Mouse (Mus musculus): ENCODE results near the gene Kcnma1.

Kcnma1 gene

GRCm38 (mm10) chr14:23959061-23959460 lies 55.2 kb downstream of the Kcnma1 start:
- DNase-seq, result no peak

DNA sequence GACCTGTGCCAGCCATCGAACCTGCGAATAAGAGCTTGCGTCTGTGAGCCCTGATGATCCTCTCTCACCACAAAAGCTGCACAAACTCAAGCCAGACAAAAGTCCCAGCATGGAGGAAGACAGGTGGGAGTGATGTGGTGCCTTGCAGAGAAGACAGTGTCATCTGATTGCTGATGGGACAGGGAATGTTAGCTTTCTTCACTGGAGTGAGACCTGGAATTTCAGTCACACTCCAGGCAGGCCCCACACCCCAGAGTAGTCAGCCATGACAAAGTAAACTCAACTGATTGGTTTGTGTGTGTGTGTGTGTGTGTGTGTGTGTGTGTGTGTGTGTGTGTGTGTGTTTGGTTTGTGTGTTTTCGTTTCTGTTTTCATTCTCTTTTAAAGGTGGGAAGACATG lies 57.0 kb downstream of the Kcnma1 start:
- no peak for DNase-seq

GRCm38 (mm10) chr14:23943876-23944275 lies 70.4 kb downstream of the Kcnma1 start:
- DNase-seq, result no peak

DNA sequence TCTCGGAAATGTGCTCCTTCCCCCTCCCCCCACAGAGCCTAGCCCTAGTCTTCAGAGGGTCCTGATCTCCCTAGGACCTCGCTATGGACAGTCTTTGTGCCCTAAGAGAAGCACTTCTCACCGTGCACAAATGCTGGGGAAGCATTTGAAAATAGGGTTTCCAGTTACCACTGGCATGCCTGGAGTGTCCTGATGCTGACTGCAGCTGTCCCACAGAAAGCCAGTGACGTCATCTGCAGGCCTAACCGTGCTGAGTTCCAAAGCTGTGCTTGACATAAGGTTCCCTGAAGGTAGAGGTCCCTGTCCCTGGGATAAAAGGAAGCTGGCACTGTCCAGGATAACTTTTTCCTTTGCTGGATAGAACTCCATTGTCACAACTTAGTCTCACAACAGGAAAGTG lies 71.1 kb downstream of the Kcnma1 start:
- no peak for DNase-seq

- no peak for DNase-seq
Measured at GRCm38 (mm10) chr14:23942103-23942502, 72.2 kb downstream of the Kcnma1 start.

DNA sequence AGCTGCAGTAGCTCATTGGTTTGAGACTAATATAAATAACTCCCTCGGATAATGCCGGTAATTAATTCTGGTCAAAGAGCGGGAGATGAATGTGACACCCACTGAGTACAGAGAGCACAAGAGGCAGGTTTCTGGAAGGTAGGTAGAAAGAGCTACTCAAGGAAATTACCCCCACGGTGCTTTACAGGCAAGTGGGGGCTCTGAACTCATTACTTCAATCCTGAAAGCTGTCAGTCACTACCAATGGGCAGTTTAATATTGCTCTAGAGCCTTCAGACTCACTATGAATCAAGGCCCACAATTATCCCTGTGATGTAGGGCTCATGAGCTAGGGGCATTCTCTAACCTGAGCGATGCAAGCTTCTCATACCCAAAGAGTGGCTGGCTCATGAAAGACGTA lies 79.3 kb downstream of the Kcnma1 start:
- no peak for DNase-seq

GRCm38 (mm10) chr14:23931671-23932071 lies 82.6 kb downstream of the Kcnma1 start:
- no peak for DNase-seq

GRCm38 (mm10) chr14:23929168-23929567 lies 85.1 kb downstream of the Kcnma1 start:
- DNase-seq, result no peak

- no peak for DNase-seq
Measured at GRCm38 (mm10) chr14:23923356-23923755, 90.9 kb downstream of the Kcnma1 start.

- no peak for DNase-seq
Measured at GRCm38 (mm10) chr14:23922755-23923154, 91.5 kb downstream of the Kcnma1 start.

DNA sequence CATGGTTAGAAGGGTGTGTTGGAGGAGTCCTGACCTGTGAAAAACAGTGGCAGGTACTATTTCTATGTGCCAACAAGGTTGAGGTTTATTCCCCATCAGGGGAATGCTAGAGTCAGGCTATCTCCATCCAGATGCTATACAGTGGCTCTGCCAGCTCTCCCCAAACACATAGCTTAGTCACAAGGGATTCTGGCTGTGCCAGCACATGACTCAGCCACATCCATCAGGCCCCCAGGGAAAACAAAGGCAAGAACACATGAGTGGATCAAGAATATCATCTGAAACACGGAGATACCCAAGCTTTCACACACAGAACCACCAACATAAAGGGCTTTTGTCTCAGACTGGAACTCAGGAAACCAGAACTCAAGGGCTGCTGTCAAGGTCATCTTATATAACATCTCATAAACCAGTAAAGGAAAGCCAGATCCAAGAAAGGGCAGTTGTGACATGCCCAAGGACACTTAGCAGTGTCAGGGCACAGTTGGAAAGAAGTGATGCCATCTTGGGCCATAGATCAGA lies 103.1 kb downstream of the Kcnma1 start:
- DNase-seq, result no peak

GRCm38 (mm10) chr14:23908564-23908963 lies 105.7 kb downstream of the Kcnma1 start:
- no peak for DNase-seq

DNA sequence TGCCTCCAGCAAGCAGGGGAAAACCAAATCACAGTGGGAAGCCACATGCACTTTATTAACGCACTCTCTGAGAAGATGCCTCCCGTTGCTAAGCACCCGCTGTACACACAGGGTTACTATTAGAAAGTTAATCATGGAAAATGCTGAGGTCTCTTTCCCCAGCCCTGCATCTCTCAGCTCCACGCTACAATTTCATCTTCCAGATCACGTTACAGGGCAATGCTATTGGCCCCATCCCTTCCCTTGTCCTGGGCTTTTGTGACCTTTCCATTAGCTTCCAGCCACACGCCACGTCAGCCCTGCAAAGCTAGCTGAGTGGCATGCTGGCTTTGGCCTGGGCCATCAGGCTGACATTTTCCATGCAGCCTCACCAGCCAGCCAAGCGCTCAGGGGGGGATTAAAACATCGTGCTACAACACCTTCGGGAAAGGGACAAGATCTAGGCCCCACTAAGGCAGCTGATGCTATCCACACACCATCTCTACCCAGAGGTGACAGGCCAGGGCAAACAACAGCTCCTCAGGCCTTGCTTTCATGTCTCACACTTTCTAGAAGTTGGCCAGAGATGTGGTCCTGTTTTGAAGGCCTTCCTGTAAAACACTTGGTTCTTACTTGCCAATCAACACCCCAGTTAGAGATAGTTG lies 111.5 kb downstream of the Kcnma1 start:
- DNase-seq, result no peak

DNA sequence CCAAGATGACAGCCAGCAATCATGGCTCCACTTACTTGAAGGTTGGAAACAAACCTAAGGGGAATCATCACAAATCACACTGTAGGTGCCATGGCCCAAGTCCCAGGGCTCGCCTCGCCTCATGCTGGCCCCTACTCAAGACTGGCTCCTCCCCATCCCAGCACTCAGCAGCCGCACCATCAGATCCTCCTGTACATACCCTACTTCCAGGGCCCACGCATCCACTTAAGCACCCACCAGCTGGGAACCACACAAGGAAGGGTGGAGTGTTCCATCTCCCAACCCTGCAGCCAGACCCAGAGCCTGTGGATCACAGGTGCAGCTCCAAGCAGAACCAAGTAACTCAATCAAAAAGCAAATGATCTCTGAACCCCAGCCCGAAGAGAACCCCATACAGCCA lies 114.8 kb downstream of the Kcnma1 start:
- DNase-seq, result no peak

GRCm38 (mm10) chr14:23897815-23898214 lies 116.5 kb downstream of the Kcnma1 start:
- DNase-seq, result no peak

DNA sequence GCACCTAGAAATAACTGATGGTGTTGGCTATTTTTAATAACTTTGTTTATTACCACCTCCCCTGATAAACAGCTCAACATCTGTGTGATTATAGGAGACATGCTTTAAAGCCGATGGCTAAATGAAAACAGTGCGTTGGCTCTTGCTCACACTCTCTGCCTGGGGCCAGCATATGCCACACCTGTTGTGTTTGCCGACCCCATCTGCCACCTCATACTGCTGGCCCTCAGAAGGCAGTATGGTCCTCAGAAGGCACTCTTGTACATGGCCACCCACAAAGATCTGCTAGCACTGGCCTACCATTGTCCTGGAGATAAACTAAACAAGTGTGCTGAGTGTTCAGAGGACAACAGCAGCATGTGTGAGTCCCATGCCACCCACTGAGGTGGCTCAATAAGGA lies 118.3 kb downstream of the Kcnma1 start:
- DNase-seq, result no peak

DNA sequence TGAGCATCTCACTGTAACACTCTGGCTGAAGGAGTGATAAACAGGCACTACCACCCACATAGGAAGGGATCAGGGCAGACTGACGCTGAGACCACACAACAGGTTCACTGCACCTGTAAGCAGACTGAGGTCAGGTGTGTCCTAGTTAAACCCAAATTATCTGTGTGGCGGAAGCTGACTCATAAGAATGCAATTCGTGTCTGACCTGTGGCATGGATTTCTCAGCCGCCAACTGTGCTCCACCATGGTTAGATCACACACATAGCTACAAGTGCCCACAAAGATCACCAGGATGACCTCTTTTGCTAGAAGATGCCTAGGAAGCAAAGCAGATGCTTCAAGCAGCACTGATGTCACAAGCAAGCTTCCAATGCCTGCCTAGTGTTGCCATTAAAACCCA lies 128.2 kb downstream of the Kcnma1 start:
- DNase-seq, result no peak

GRCm38 (mm10) chr14:23885539-23885938 lies 128.8 kb downstream of the Kcnma1 start:
- DNase-seq, result no peak

GRCm38 (mm10) chr14:23885071-23885470 lies 129.2 kb downstream of the Kcnma1 start:
- no peak for DNase-seq

GRCm38 (mm10) chr14:23882001-23882400 lies 132.3 kb downstream of the Kcnma1 start:
- no peak for DNase-seq

GRCm38 (mm10) chr14:23879331-23879730 lies 135.0 kb downstream of the Kcnma1 start:
- no peak for DNase-seq

DNA sequence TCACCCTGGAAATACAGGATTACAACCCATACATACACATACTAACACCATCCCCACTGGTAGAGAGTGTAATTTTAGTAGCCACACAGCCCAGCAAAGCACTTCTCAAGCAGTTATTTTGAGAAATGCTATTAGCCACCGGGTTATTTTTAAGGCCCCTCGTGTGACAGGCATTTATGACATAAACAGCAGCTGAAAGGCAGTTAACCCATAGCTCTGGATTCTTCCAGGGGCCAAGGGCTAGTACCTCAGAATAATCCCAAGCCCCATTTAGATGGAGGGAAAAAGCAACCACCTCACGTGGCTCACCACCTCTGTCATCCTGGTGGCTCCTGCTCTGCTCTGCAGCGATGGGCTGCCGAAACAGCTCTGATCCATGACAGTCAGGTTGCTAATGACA lies 136.7 kb downstream of the Kcnma1 start:
- no peak for DNase-seq

DNA sequence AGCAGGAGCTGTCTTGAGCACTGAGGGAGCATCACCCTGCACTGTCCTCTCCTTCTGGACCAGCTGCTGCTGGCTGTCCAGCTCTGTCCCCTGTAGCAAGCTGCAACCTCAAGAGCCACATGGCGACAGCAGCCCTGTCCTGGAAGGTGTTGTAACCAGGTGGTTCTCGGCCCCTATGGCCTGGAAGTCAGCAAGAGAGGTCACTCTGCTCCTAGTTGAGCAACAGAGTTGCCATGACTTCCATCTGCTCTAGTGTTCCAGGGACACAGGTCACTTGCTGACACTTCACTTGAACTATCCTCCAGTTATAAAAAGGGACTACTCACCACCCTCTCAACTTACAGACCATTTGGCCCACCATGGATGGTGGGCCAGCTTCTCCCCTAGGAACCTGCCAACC lies 139.7 kb downstream of the Kcnma1 start:
- DNase-seq, result no peak

DNA sequence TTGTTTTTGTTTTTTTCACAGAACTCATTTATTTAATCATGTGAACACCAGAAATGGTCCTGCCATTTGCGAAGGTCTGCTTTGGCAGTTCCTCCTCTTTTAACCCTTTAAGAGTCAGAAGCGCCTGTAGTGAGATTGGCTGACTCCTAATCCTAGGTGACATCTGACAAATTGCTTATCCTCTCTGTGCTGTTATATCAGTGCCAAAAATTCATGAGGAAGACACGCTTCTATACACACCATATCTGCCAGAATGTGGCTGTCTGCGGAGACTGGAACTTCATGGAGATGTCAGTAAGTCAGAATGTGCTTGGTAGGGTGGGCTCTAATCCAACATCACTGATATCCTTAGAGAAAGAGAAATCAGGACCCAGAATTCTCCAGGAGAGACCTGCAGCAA lies 157.3 kb downstream of the Kcnma1 start:
- DNase-seq, result no peak

DNA sequence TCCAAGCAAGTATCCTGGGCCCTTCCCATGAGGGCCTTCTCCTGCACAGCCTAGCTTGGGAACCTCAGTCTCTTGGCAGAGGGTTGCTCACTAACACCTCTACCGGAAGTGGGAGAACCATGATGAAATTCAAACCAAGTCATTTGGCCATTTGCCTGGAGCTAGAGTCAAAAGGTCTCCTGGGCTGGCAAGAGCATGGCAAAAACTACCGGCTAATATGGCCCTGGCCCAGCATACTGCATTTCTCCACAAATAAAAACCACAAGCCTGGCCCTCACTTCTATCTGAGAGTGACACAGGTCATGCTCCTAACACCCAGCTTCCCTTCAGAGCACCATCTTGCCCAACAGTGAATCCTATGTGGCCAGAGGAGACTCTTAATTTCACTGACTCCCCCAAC lies 159.3 kb downstream of the Kcnma1 start:
- no peak for DNase-seq

All from thymus, postnatal 14 days (tissue).